Mouse (Mus musculus) duodenum, adult 2 months (tissue): Measurements from ENCODE around the gene Eif5a2. TPM values are rescaled to one million over a fixed set of nuclear protein-coding genes. Genes with fewer than 3 reads are reported as not detected.

ENCODE experiments used
- polyA plus RNA-seq: library from polyadenylated mRNA; depleted of rRNA; stranded (reverse); fragments of >200 nt; gene quantifications from 2 replicates; pipeline ENCODE4 v1.2.3, GENCODE M21; 2012; ENCODE audit warnings: low replicate concordance; rRNA removed

Gene Eif5a2
- polyA plus RNA-seq, result 0.06 and 0.11 TPM in 2 replicates

DNA sequence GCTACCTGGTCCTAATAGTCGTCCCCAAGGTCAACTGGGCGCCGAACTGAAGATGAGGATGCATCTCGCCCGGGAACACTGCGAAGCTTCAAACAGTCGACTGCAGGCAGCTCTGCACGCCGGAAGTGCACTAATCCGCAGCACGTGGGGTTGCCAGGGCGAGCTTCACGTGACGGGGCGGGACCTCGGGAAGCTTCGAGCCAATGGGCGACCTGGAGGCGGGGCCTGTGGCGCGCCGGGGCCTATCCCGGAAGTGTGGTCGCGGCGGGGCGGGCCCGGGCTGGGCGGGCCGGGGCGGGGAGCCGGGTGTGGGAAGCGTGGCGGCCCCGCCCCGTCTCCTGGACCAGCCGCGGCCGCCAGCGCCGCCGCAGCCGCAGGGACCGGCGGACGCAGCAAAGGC, at the start of gene Eif5a2:
Gene Eif5a2, plus strand, starts transcription at position 283 of the 400 bp plus-strand sequence.

DNA sequence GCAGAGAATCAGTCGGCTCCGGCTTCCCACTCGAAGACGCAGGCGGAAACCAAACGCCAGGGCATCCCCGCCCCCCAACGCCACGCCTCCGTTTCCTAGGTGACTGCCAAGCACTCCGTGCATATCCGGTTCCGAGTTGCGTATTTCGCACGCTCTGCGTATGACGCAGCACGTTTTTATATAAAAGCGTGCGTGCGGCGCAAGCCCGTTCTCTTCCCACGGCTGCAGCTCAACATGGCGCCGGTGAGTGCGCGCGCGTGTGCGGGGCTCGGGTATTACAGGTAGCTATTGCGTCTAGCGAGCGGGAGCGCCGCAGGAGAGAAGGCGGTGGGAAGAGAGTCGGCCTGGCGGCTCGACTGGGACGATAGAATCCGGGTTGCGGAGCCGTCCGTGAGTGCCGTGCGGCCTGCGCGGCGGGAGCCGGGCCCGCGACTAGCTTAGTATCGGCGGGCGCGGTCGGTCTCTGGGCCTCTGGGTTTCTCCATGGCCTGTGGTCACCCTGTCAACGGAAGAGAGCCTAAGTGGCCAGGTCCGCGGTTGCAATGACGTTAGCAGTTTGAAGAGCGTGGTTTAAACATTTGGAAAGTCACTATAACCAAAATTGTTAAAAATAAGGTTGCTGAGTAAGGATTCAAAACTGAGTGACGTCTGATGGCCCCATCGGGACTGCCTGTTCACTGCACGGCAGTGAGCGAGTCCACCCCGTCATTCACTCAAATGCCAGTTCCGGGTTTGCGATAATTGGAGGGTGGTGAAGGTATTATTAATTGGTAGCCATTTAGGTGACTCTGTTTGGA, 24.4 kb downstream of the Eif5a2 start, which contains the start of gene Rpl22l1:
Gene Rpl22l1, plus strand, starts transcription at position 136 of the 797 bp plus-strand sequence.

Other genes starting within 250 kb of the Eif5a2 start
- 68.2 and 103 TPM in 2 replicates for gene Slc2a2, start 83.4 kb upstream of the Eif5a2 start, polyA plus RNA-seq
- 0.41 and 1.7 TPM in 2 replicates for gene Rpl22l1, start 24.2 kb downstream of the Eif5a2 start, polyA plus RNA-seq
- gene Gm1527, start 111.3 kb downstream of the Eif5a2 start, polyA plus RNA-seq, result not detected in 2 replicates